Mouse (Mus musculus) CH12.LX (cell line): ENCODE measurements around the gene Gipc2. TPM values are rescaled to one million over a fixed set of nuclear protein-coding genes. Genes with fewer than 3 reads are reported as not detected.

ENCODE experiments used
- DNase-seq: peaks from one replicate; pipeline ENCODE4 v3.0.0-alpha.2; 2013; ENCODE audit errors: extremely low read depth
- H3K27ac ChIP-seq: 2 replicates; pipeline ENCODE4 v1.5.1; 2012; ENCODE audit warnings: low read depth, mild to moderate bottlenecking, control low read depth, moderate library complexity; ENCODE audit not compliant: insufficient read depth
- H3K27me3 ChIP-seq: replicated peaks from 2 replicates; pipeline ENCODE3; 2012; ENCODE audit warnings: inconsistent platforms
- H3K36me3 ChIP-seq, 2 experiments: replicated peaks in 1 of 2; 2 replicates each; pipeline versions ENCODE3 to v1.6.1; 2012; ENCODE audit warnings: inconsistent platforms in 1 of 2, low read length in 1 of 2, mild to moderate bottlenecking in 1 of 2, mixed read lengths in 1 of 2, moderate library complexity in 1 of 2; ENCODE audit not compliant: control insufficient read depth in 1 of 2, insufficient read depth in 1 of 2
- H3K4me1 ChIP-seq, 2 experiments: 2 replicates each; pipeline ENCODE4 v1.6.1; 2012; ENCODE audit warnings: inconsistent platforms in 1 of 2, moderate library complexity in 1 of 2; ENCODE audit not compliant: insufficient read depth in 2 of 2, control insufficient read depth in 1 of 2
- H3K4me2 ChIP-seq: 2 replicates; pipeline ENCODE4 v1.6.1; 2012; ENCODE audit warnings: low read depth, mild to moderate bottlenecking, control low read depth; ENCODE audit not compliant: poor library complexity, insufficient read depth, severe bottlenecking
- H3K4me3 ChIP-seq, 3 experiments: fragments of 150-350 bp in 1 of 3; sonication (generic) in 1 of 3; replicated peaks in 1 of 3; 2 replicates each; pipeline versions ENCODE3 to v1.5.1; 2011 to 2012; ENCODE audit warnings: low read depth in 2 of 3, low read length in 2 of 3, mild to moderate bottlenecking in 2 of 3, moderate library complexity in 2 of 3, control low read depth in 1 of 3, improper control_type of control experiment in 1 of 3, inconsistent platforms in 1 of 3, mixed read lengths in 1 of 3; ENCODE audit not compliant: poor library complexity in 1 of 3
- H3K79me2 ChIP-seq: replicated peaks from 2 replicates; pipeline ENCODE4 v1.6.1; 2012; ENCODE audit warnings: mild to moderate bottlenecking, moderate library complexity; ENCODE audit not compliant: control insufficient read depth, poor library complexity, insufficient read depth, severe bottlenecking; ENCODE audit errors: extremely low read depth
- H3K9ac ChIP-seq: 2 replicates; pipeline ENCODE4 v1.6.1; 2012; ENCODE audit warnings: low read depth, mild to moderate bottlenecking, control low read depth, moderate library complexity; ENCODE audit not compliant: insufficient read depth
- H3K9me3 ChIP-seq: replicated peaks from 2 replicates; pipeline ENCODE3; 2012; ENCODE audit warnings: low read length, inconsistent platforms, mixed read lengths
- BHLHE40 ChIP-seq: IDR thresholded peaks from 2 replicates; pipeline ENCODE4 v1.6.1; 2011; ENCODE audit warnings: mild to moderate bottlenecking, low read depth, low read length, improper control_type of control experiment
- CHD1 ChIP-seq: IDR thresholded peaks from 2 replicates; pipeline ENCODE4 v1.6.1; 2012; ENCODE audit warnings: low read depth, low read length, improper control_type of control experiment, inconsistent platforms
- CHD2 ChIP-seq: IDR thresholded peaks from 2 replicates; pipeline ENCODE4 v1.6.1; 2011; ENCODE audit warnings: low read length, improper control_type of control experiment
- CTCF ChIP-seq, 2 experiments: IDR thresholded peaks in 1 of 2; conservative IDR thresholded peaks in 1 of 2; 2 replicates each; pipeline ENCODE4 v1.5.1; 2011 to 2012; ENCODE audit warnings: low read depth in 2 of 2, low read length in 2 of 2, improper control_type of control experiment in 1 of 2, inconsistent platforms in 1 of 2, mild to moderate bottlenecking in 1 of 2, moderate library complexity in 1 of 2
- E2F4 ChIP-seq: IDR thresholded peaks from 2 replicates; pipeline ENCODE4 v1.6.1; 2011; ENCODE audit warnings: low read depth, low read length, improper control_type of control experiment; ENCODE audit not compliant: insufficient replicate concordance
- ELF1 ChIP-seq: IDR thresholded peaks from 2 replicates; pipeline ENCODE4 v1.6.1; 2014; ENCODE audit warnings: low read depth, mild to moderate bottlenecking, inconsistent platforms, low read length, improper control_type of control experiment
- GABPA ChIP-seq: IDR thresholded peaks from 2 replicates; pipeline ENCODE4 v1.6.1; 2012; ENCODE audit warnings: low read depth, low read length, improper control_type of control experiment, inconsistent platforms; ENCODE audit not compliant: insufficient replicate concordance
- JUND ChIP-seq: conservative IDR thresholded peaks from 2 replicates; pipeline ENCODE4 v1.6.1; 2011; ENCODE audit warnings: low read depth, low read length, improper control_type of control experiment
- KAT2A ChIP-seq: IDR thresholded peaks from 2 replicates; pipeline ENCODE4 v1.6.1; 2012; ENCODE audit warnings: low read length, improper control_type of control experiment, inconsistent platforms; ENCODE audit not compliant: insufficient replicate concordance
- MAFK ChIP-seq: IDR thresholded peaks from 2 replicates; pipeline ENCODE4 v1.6.1; 2011; ENCODE audit warnings: low read length, improper control_type of control experiment; ENCODE audit not compliant: insufficient replicate concordance
- MAX ChIP-seq: IDR thresholded peaks from 2 replicates; pipeline ENCODE4 v1.6.1; 2011; ENCODE audit warnings: low read length, improper control_type of control experiment
- MAZ ChIP-seq: IDR thresholded peaks from 2 replicates; pipeline ENCODE4 v1.6.1; 2012; ENCODE audit warnings: low read depth, mild to moderate bottlenecking, inconsistent platforms, low read length, improper control_type of control experiment, moderate library complexity
- MEF2A ChIP-seq: IDR thresholded peaks from 2 replicates; pipeline ENCODE4 v1.6.1; 2014; ENCODE audit warnings: low read depth, mild to moderate bottlenecking, inconsistent platforms, low read length, improper control_type of control experiment, borderline replicate concordance
- NELFE ChIP-seq: IDR thresholded peaks from 2 replicates; pipeline ENCODE4 v1.6.1; 2011; ENCODE audit warnings: low read depth, low read length, improper control_type of control experiment
- POLR2AphosphoS2 ChIP-seq: IDR thresholded peaks from 2 replicates; pipeline ENCODE4 v1.6.1; 2011; ENCODE audit warnings: low read depth, low read length, improper control_type of control experiment
- RCOR1 ChIP-seq: conservative IDR thresholded peaks from 2 replicates; pipeline ENCODE4 v1.6.1; 2012; ENCODE audit warnings: low read depth, mild to moderate bottlenecking, inconsistent platforms, low read length, improper control_type of control experiment
- SMC3 ChIP-seq: IDR thresholded peaks from 2 replicates; pipeline ENCODE4 v1.6.1; 2011; ENCODE audit warnings: low read depth, low read length, improper control_type of control experiment
- TBP ChIP-seq: conservative IDR thresholded peaks from 2 replicates; pipeline ENCODE4 v1.6.1; 2011; ENCODE audit warnings: low read depth, low read length, improper control_type of control experiment
- TCF12 ChIP-seq: IDR thresholded peaks from 2 replicates; pipeline ENCODE4 v1.6.1; 2014; ENCODE audit warnings: low read depth, mild to moderate bottlenecking, inconsistent platforms, low read length, improper control_type of control experiment
- UBTF ChIP-seq: IDR thresholded peaks from 2 replicates; pipeline ENCODE4 v1.6.1; 2012; ENCODE audit warnings: low read depth, mild to moderate bottlenecking, inconsistent platforms, low read length, improper control_type of control experiment, moderate library complexity
- ZC3H11A ChIP-seq: IDR thresholded peaks from 2 replicates; pipeline ENCODE4 v1.6.1; 2012; ENCODE audit warnings: low read depth, mild to moderate bottlenecking, inconsistent platforms, low read length, improper control_type of control experiment
- ZKSCAN1 ChIP-seq: IDR thresholded peaks from 2 replicates; pipeline ENCODE4 v1.6.1; 2012; ENCODE audit warnings: low read depth, inconsistent platforms, low read length, improper control_type of control experiment, borderline replicate concordance
- ZMIZ1 ChIP-seq: IDR thresholded peaks from 2 replicates; pipeline ENCODE4 v1.6.1; 2012; ENCODE audit warnings: low read depth, mild to moderate bottlenecking, inconsistent platforms, low read length, improper control_type of control experiment
- ZNF384 ChIP-seq: IDR thresholded peaks from 2 replicates; pipeline ENCODE4 v1.6.1; 2012; ENCODE audit warnings: low read depth, low read length, improper control_type of control experiment, inconsistent platforms
- dilution Hi-C: fragments of 300-500 bp; cut with MboI; formaldehyde crosslinking; loops from 2 replicates; pipeline ENCODE4 v1.14.3; 2020; ENCODE audit warnings: low sequenced_read_pairs; ENCODE audit not compliant: extremely low pct_unique_long_range_greater_than_20kb, extremely low pct_ligation_motif_present
- in situ Hi-C: fragments of 300-500 bp; cut with MboI; formaldehyde crosslinking; loops from 3 replicates; pipeline ENCODE4 v1.14.3; 2019; ENCODE audit warnings: low sequenced_read_pairs, low pct_ligation_motif_present, low pct_unique_long_range_greater_than_20kb, mixed read lengths
- polyA plus RNA-seq: library from polyadenylated mRNA; unstranded; fragments of >175 nt; gene quantifications from 2 replicates; pipeline ENCODE4 v1.2.1, GENCODE M21; 2012; ENCODE audit warnings: low read depth; ENCODE audit not compliant: insufficient read length
- total RNA-seq, 2 experiments: library from RNA; depleted of rRNA; stranded (reverse); fragments of 300-350 nt in 1 of 2; fragments of >200 nt in 1 of 2; gene quantifications; 2 replicates each; pipeline ENCODE4 v1.2.3; 2012 to 2014

Gene Gipc2
- total and polyA plus RNA-seq, 3 experiments: 0.24 to 1.2 (median 0.38) TPM

GRCm38 (mm10) chr3:152166699-152167451, 845 bp upstream of the Gipc2 start:
- H3K4me2 ChIP-seq: no peak overlapping the region
- dilution Hi-C loops: no loop called here
- no peaks in the 10 kb centered on the region for H3K36me3 ChIP-seq
- H3K9ac ChIP-seq: no peak overlapping the region
- no peak for TF ChIP-seq NELFE
- TF ChIP-seq MEF2A: no peak
- no peak for TF ChIP-seq MAFK
- no peak for TF ChIP-seq JUND
- TF ChIP-seq ELF1: no peak
- TF ChIP-seq SMC3: no peak
- TF ChIP-seq CHD1: no peak
- no peak for TF ChIP-seq UBTF
- TF ChIP-seq ZKSCAN1: no peak
- no peak for TF ChIP-seq ZNF384
- no peak overlapping the region for H3K27ac ChIP-seq
- no peaks in the 10 kb centered on the region for H3K4me1 ChIP-seq
- no peaks in the 10 kb centered on the region for H3K79me2 ChIP-seq
- no peak for DNase-seq
- no peaks in the 10 kb centered on the region for H3K27me3 ChIP-seq
- peaks cover 2% of the 10 kb centered on the region for H3K9me3 ChIP-seq
- in situ Hi-C loops: no loop called here
- H3K4me3 ChIP-seq: no peak overlapping the region

- dilution Hi-C loops (no loop called here), in situ Hi-C loops (no loop called here)
- no peaks in the 10 kb centered on the region for H3K79me2 ChIP-seq
- DNase-seq: no peak
- H3K4me1 ChIP-seq: peaks cover 2 to 3% of the 10 kb centered on the region in 2 experiments; a peak in 3 of 4 replicates
- TF ChIP-seq KAT2A: no peak
- no peak for TF ChIP-seq GABPA
- TF ChIP-seq BHLHE40: no peak
- no peak for TF ChIP-seq MAZ
- no peak for TF ChIP-seq CTCF (conservative IDR thresholded peaks at IDR 0.05 in 1 of 2, IDR thresholded peaks at IDR 0.05 in 1 of 2; ENCODE audit: low read depth in 2 of 2, low read length in 2 of 2)
- no peak for TF ChIP-seq NELFE
- no peak for TF ChIP-seq POLR2AphosphoS2
- no peak for TF ChIP-seq E2F4
- TF ChIP-seq ZMIZ1: no peak
- no peak for TF ChIP-seq ZKSCAN1
- no peak for TF ChIP-seq RCOR1
- TF ChIP-seq CHD2: no peak
- TF ChIP-seq TCF12: no peak
- TF ChIP-seq MAX: no peak
- no peak for TF ChIP-seq TBP
- TF ChIP-seq ZC3H11A: no peak
- TF ChIP-seq MEF2A: no peak
- H3K9ac ChIP-seq: no peak overlapping the region
- H3K4me3 ChIP-seq: no peak overlapping the region
- H3K9me3 ChIP-seq: peaks cover 2% of the 10 kb centered on the region
- no peaks in the 10 kb centered on the region for H3K36me3 ChIP-seq
- no peak overlapping the region for H3K27ac ChIP-seq
- no peaks in the 10 kb centered on the region for H3K27me3 ChIP-seq
- H3K4me2 ChIP-seq: no peak overlapping the region
Observed at GRCm38 (mm10) chr3:152165351-152166098, 505 bp downstream of the Gipc2 start.
